Mouse (Mus musculus): ENCODE measurements around the gene Ccnjl. TPM values are rescaled to one million over a fixed set of nuclear protein-coding genes. Genes with fewer than 3 reads are reported as not detected.

The Ccnjl gene
- polyA plus RNA-seq, 1 experiment from 2014 or later = 38.7 TPM

- H3K9me3 ChIP-seq = no peaks in the 10 kb centered on the region
- H3K9ac ChIP-seq = no peak overlapping the region
- no peaks in the 10 kb centered on the region for H3K27me3 ChIP-seq (replicated peaks)
- 64% methylated on average over 5 of the region's 5 CpGs for WGBS
- no peak for ATAC-seq (ENCODE audit: low FRiP score, low read depth)
- H3K27ac ChIP-seq = peak overlapping the region; percentile 20; the same call in 1 of the 2 replicates
- H3K36me3 ChIP-seq = peaks cover 27% of the 10 kb centered on the region
- H3K4me2 ChIP-seq (replicated peaks) = peak overlapping the region; percentile 71
- H3K4me1 ChIP-seq = peaks cover 26% of the 10 kb centered on the region
- no peak overlapping the region for H3K4me3 ChIP-seq
Measured at GRCm38 (mm10) chr11:43531619-43532018, 3.0 kb downstream of the Ccnjl start.

- Histone ChIP-seq H3K27me3 (replicated peaks) (no peaks in the 10 kb centered on the region), H3K9me3 (no peaks in the 10 kb centered on the region), H3K36me3 (peaks cover 42% of the 10 kb centered on the region), H3K4me2 (replicated peaks) (no peak overlapping the region), H3K27ac (no peak overlapping the region), H3K4me3 (no peak overlapping the region), H3K9ac (no peak overlapping the region), H3K4me1 (peaks cover 24% of the 10 kb centered on the region)
- WGBS = 87% methylated on average over 6 of the region's 6 CpGs
- ATAC-seq (ENCODE audit: low FRiP score, low read depth) = no peak
Measured at GRCm38 (mm10) chr11:43537074-43537473, 8.5 kb downstream of the Ccnjl start.

- peak overlapping the region; percentile 24; the same call in 1 of the 2 replicates for H3K4me2 ChIP-seq (replicated peaks)
- peaks cover 36% of the 10 kb centered on the region for H3K36me3 ChIP-seq
- H3K9ac ChIP-seq = no peak overlapping the region
- no peaks in the 10 kb centered on the region for H3K27me3 ChIP-seq (replicated peaks)
- no peaks in the 10 kb centered on the region for H3K9me3 ChIP-seq
- no peak overlapping the region for H3K4me3 ChIP-seq
- no peak overlapping the region for H3K27ac ChIP-seq
- peak; percentile 76 for ATAC-seq (ENCODE audit: low FRiP score, low read depth)
- peaks cover 22% of the 10 kb centered on the region for H3K4me1 ChIP-seq
- 23% methylated on average over 6 of the region's 6 CpGs for WGBS
Measured at GRCm38 (mm10) chr11:43539863-43540262, 11.3 kb downstream of the Ccnjl start.

GRCm38 (mm10) chr11:43543711-43544466 is 15.3 kb downstream of the Ccnjl start:
- H3K4me1 ChIP-seq = peaks cover 24% of the 10 kb centered on the region
- H3K9me3 ChIP-seq = no peaks in the 10 kb centered on the region
- no peak overlapping the region for H3K4me3 ChIP-seq
- H3K4me2 ChIP-seq (replicated peaks) = no peak overlapping the region
- ATAC-seq (ENCODE audit: low FRiP score, low read depth) = no peak
- no peaks in the 10 kb centered on the region for H3K27me3 ChIP-seq (replicated peaks)
- H3K27ac ChIP-seq = no peak overlapping the region
- WGBS = 97% methylated on average over 15 of the region's 15 CpGs
- peaks cover 18% of the 10 kb centered on the region for H3K36me3 ChIP-seq
- no peak overlapping the region for H3K9ac ChIP-seq

GRCm38 (mm10) chr11:43544819-43545218 is 16.2 kb downstream of the Ccnjl start:
- Histone ChIP-seq H3K27me3 (replicated peaks) (no peaks in the 10 kb centered on the region), H3K36me3 (peaks cover 18% of the 10 kb centered on the region), H3K4me3 (no peak overlapping the region), H3K27ac (no peak overlapping the region), H3K4me1 (peaks cover 20% of the 10 kb centered on the region), H3K4me2 (replicated peaks) (no peak overlapping the region), H3K9me3 (no peaks in the 10 kb centered on the region), H3K9ac (no peak overlapping the region)
- no peak for ATAC-seq (ENCODE audit: low FRiP score, low read depth)
- 91% methylated on average over 7 of the region's 7 CpGs for WGBS

GRCm38 (mm10) chr11:43545873-43546475 is 17.4 kb downstream of the Ccnjl start:
- Histone ChIP-seq H3K4me1 (peaks cover 12% of the 10 kb centered on the region), H3K4me2 (replicated peaks) (no peak overlapping the region), H3K27me3 (replicated peaks) (no peaks in the 10 kb centered on the region), H3K36me3 (peaks cover 18% of the 10 kb centered on the region), H3K27ac (no peak overlapping the region), H3K4me3 (no peak overlapping the region), H3K9me3 (no peaks in the 10 kb centered on the region), H3K9ac (no peak overlapping the region)
- 72% methylated on average over 16 of the region's 16 CpGs for WGBS
- ATAC-seq (ENCODE audit: low FRiP score, low read depth) = no peak

GRCm38 (mm10) chr11:43546678-43547077 is 18.1 kb downstream of the Ccnjl start:
- ATAC-seq (ENCODE audit: low FRiP score, low read depth) = no peak
- Histone ChIP-seq H3K27ac (no peak overlapping the region), H3K27me3 (replicated peaks) (no peaks in the 10 kb centered on the region), H3K4me3 (no peak overlapping the region), H3K4me1 (peaks cover 12% of the 10 kb centered on the region), H3K9me3 (no peaks in the 10 kb centered on the region), H3K9ac (no peak overlapping the region), H3K36me3 (peaks cover 18% of the 10 kb centered on the region), H3K4me2 (replicated peaks) (no peak overlapping the region)
- WGBS = 58% methylated on average over 4 of the region's 4 CpGs

- Histone ChIP-seq H3K27ac (0 out of 2 replicates have a peak overlapping the region, but pooled peaks have one; percentile 26), H3K27me3 (replicated peaks) (no peaks in the 10 kb centered on the region), H3K9ac (no peak overlapping the region), H3K36me3 (peaks cover 16% of the 10 kb centered on the region), H3K4me1 (peaks cover 12% of the 10 kb centered on the region), H3K9me3 (no peaks in the 10 kb centered on the region), H3K4me2 (replicated peaks) (no peak overlapping the region), H3K4me3 (no peak overlapping the region)
- peak; percentile 43 for ATAC-seq (ENCODE audit: low FRiP score, low read depth)
- WGBS = 51% methylated on average over 7 of the region's 7 CpGs
Measured at GRCm38 (mm10) chr11:43548148-43548547, 19.6 kb downstream of the Ccnjl start.

GRCm38 (mm10) chr11:43548657-43549435 is 20.3 kb downstream of the Ccnjl start:
- Histone ChIP-seq H3K9me3 (no peaks in the 10 kb centered on the region), H3K9ac (no peak overlapping the region), H3K4me1 (peaks cover 12% of the 10 kb centered on the region)

GRCm38 (mm10) chr11:43549701-43550100 is 21.1 kb downstream of the Ccnjl start:
- Histone ChIP-seq H3K4me1 (peaks cover 12% of the 10 kb centered on the region), H3K27ac (no peak overlapping the region), H3K36me3 (peaks cover 6% of the 10 kb centered on the region; the same call in 1 of the 2 replicates)

More at GRCm38 (mm10) chr11:43548657-43549435, 20.3 kb downstream of the Ccnjl start:
- H3K4me3 ChIP-seq = no peak overlapping the region
- WGBS = 84% methylated on average over 12 of the region's 12 CpGs
- H3K27ac ChIP-seq = no peak overlapping the region
- peak; percentile 10; the same call in 1 of the 2 replicates for ATAC-seq (ENCODE audit: low FRiP score, low read depth)
- H3K27me3 ChIP-seq (replicated peaks) = no peaks in the 10 kb centered on the region
- H3K4me2 ChIP-seq (replicated peaks) = no peak overlapping the region
- peaks cover 9% of the 10 kb centered on the region; the same call in 1 of the 2 replicates for H3K36me3 ChIP-seq

GRCm38 (mm10) chr11:43551756-43552155 is 23.2 kb downstream of the Ccnjl start:
- no peaks in the 10 kb centered on the region for H3K9me3 ChIP-seq

More at GRCm38 (mm10) chr11:43549701-43550100, 21.1 kb downstream of the Ccnjl start:
- Histone ChIP-seq H3K9me3 (no peaks in the 10 kb centered on the region), H3K9ac (no peak overlapping the region), H3K4me2 (replicated peaks) (no peak overlapping the region), H3K27me3 (replicated peaks) (no peaks in the 10 kb centered on the region), H3K4me3 (no peak overlapping the region)
- ATAC-seq (ENCODE audit: low FRiP score, low read depth) = no peak
- WGBS = 70% methylated on average over 11 of the region's 11 CpGs

GRCm38 (mm10) chr11:43552675-43553074 is 24.1 kb downstream of the Ccnjl start:
- Histone ChIP-seq H3K9me3 (no peaks in the 10 kb centered on the region), H3K27ac (no peak overlapping the region), H3K36me3 (peaks cover 11% of the 10 kb centered on the region), H3K27me3 (replicated peaks) (no peaks in the 10 kb centered on the region), H3K4me3 (no peak overlapping the region), H3K4me1 (peaks cover 12% of the 10 kb centered on the region), H3K9ac (no peak overlapping the region), H3K4me2 (replicated peaks) (no peak overlapping the region)
- WGBS = 85% methylated on average over 6 of the region's 6 CpGs
- ATAC-seq (ENCODE audit: low FRiP score, low read depth) = no peak

More at GRCm38 (mm10) chr11:43551756-43552155, 23.2 kb downstream of the Ccnjl start:
- no peak overlapping the region for H3K27ac ChIP-seq
- WGBS = 85% methylated on average over 3 of the region's 3 CpGs
- no peak for ATAC-seq (ENCODE audit: low FRiP score, low read depth)
- no peak overlapping the region for H3K4me2 ChIP-seq (replicated peaks)
- H3K4me1 ChIP-seq = peaks cover 12% of the 10 kb centered on the region
- H3K9ac ChIP-seq = no peak overlapping the region
- H3K4me3 ChIP-seq = no peak overlapping the region
- H3K27me3 ChIP-seq (replicated peaks) = no peaks in the 10 kb centered on the region
- peaks cover 4% of the 10 kb centered on the region for H3K36me3 ChIP-seq
